Mouse (Mus musculus) stomach, postnatal 0 days (tissue): ENCODE measurements around the gene Kat2b. TPM values are rescaled to one million over a fixed set of nuclear protein-coding genes. Genes with fewer than 3 reads are reported as not detected.

ENCODE experiments used
- ATAC-seq: fragments of 200-750 bp; cut with Nextera tagmentation; 2 replicates; pipeline ENCODE4 v1.8.0; 2017; ENCODE audit not compliant: low FRiP score, low TSS enrichment
- DNase-seq: peaks from one replicate; pipeline ENCODE4 v3.0.0-alpha.2; 2016; ENCODE audit warnings: low spot score
- H3K27ac ChIP-seq: fragments of 300-500 bp; sonication (generic); replicated peaks from 2 replicates; pipeline ENCODE4 v1.5.1; 2014; ENCODE audit warnings: mild to moderate bottlenecking, control low read depth
- H3K27me3 ChIP-seq: fragments of 300-500 bp; sonication (generic); 2 replicates; pipeline ENCODE4 v1.6.1; 2014; ENCODE audit warnings: low read length; ENCODE audit not compliant: control insufficient read depth, insufficient read depth
- H3K36me3 ChIP-seq: fragments of 300-500 bp; sonication (generic); 2 replicates; pipeline ENCODE4 v1.6.1; 2014; ENCODE audit warnings: low read length, mixed read lengths; ENCODE audit not compliant: control insufficient read depth, insufficient read depth
- H3K4me1 ChIP-seq: fragments of 300-500 bp; sonication (generic); replicated peaks from 2 replicates; pipeline ENCODE4 v1.6.1; 2014; ENCODE audit warnings: antibody characterized with exemption; ENCODE audit not compliant: control insufficient read depth, insufficient read depth
- H3K4me2 ChIP-seq: fragments of 300-500 bp; sonication (generic); replicated peaks from 2 replicates; pipeline ENCODE4 v1.6.1; 2014; ENCODE audit warnings: low read depth, mild to moderate bottlenecking, control low read depth, moderate library complexity
- H3K4me3 ChIP-seq: fragments of 300-500 bp; sonication (generic); 2 replicates; pipeline ENCODE4 v1.5.1; 2014; ENCODE audit warnings: low read depth, low read length, control low read depth
- H3K9ac ChIP-seq: fragments of 300-500 bp; sonication (generic); 2 replicates; pipeline ENCODE4 v1.6.1; 2014; ENCODE audit warnings: mild to moderate bottlenecking, low read length, control low read depth, mixed read lengths
- H3K9me3 ChIP-seq: fragments of 300-500 bp; sonication (generic); 2 replicates; pipeline ENCODE4 v1.6.1; 2016; ENCODE audit warnings: low read length; ENCODE audit not compliant: control insufficient read depth
- CTCF ChIP-seq: IDR thresholded peaks from 2 replicates; pipeline ENCODE4 v1.5.1; 2016; ENCODE audit warnings: antibody characterized with exemption, low read depth, mild to moderate bottlenecking, moderate library complexity
- EP300 ChIP-seq: optimal IDR thresholded peaks from 2 replicates; pipeline ENCODE3; 2016; ENCODE audit warnings: antibody characterized with exemption
- WGBS: fragments of 180-500 bp; shearing (Covaris S2); extraction: QIAGEN DNeasy Blood & Tissue Kit; methylation state at CpG from one replicate; pipeline ENCODE4 v1.1.7; 2014; 5-methylcytosine and 5-hydroxymethylcytosine counted together
- polyA plus RNA-seq: library from polyadenylated mRNA; unstranded; fragments of >200 nt; fragmentation: Nextera tagmentation; extraction: Ambion mirVana; gene quantifications from 2 replicates; pipeline ENCODE4 v1.2.1, GENCODE M21; 2015

Gene Kat2b
- polyA plus RNA-seq, 1 experiment from 2014 or later, result 4.9 TPM

DNA sequence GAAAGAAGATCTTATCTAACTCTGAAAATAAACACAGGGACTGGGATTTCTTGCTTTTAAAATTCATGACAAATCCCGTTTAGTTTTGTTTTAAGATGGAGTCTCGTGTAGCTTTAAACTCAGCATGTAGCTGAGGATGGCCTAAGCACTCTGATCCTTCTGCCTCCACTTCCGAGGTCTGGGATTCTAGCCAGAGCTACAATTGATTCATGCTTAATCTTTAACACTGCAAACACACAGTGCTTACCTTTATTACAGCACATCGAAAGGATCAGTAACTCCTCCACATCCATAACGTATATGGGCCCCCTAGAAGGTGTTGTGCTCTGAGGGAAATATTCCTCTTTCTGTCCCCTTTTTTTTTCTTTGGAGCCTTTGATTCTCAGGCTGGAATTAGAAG, 61.5 kb downstream of the Kat2b start:
- H3K4me1 ChIP-seq, result no peaks in the 10 kb centered on the region
- 42% methylated on average over 5 of the region's 5 CpGs for WGBS
- TF ChIP-seq CTCF (no peak), EP300 (no peak)
- H3K4me3 ChIP-seq, result no peak overlapping the region
- no peak overlapping the region for H3K9ac ChIP-seq
- H3K4me2 ChIP-seq, result no peak overlapping the region
- peaks cover 7% of the 10 kb centered on the region; the same call in 1 of the 2 replicates for H3K36me3 ChIP-seq
- DNase-seq (no peak), ATAC-seq (no peak)
- H3K9me3 ChIP-seq, result no peaks in the 10 kb centered on the region
- H3K27me3 ChIP-seq, result no peaks in the 10 kb centered on the region
- no peak overlapping the region for H3K27ac ChIP-seq

DNA sequence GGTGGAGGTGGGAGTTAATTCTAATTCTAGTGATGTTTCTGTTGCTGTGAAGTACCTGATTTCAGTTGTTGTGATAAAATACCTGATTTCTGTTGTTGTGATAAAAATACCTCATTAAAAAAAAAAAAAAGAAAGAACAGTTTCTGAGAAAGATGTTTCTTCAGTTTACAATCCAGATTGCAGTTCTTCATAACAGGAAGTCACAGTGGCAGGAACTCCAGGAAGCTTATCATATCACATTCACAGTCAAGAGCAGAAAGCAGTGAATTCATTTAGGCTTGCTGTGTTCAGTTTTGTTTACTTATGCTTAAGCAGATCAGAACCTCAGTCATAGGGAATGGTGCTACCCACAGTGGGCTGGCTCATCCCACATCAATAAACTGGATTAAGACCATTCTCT, 64.7 kb downstream of the Kat2b start:
- Histone ChIP-seq H3K27me3 (no peaks in the 10 kb centered on the region), H3K4me2 (no peak overlapping the region), H3K27ac (no peak overlapping the region), H3K9me3 (no peaks in the 10 kb centered on the region), H3K9ac (no peak overlapping the region), H3K4me3 (no peak overlapping the region), H3K36me3 (0 out of 2 replicates have a peak, but pooled peaks cover 3% of the 10 kb centered on the region), H3K4me1 (no peaks in the 10 kb centered on the region)
- DNase-seq, result no peak
- no peak for TF ChIP-seq EP300
- no peak for TF ChIP-seq CTCF
- ATAC-seq, result no peak

DNA sequence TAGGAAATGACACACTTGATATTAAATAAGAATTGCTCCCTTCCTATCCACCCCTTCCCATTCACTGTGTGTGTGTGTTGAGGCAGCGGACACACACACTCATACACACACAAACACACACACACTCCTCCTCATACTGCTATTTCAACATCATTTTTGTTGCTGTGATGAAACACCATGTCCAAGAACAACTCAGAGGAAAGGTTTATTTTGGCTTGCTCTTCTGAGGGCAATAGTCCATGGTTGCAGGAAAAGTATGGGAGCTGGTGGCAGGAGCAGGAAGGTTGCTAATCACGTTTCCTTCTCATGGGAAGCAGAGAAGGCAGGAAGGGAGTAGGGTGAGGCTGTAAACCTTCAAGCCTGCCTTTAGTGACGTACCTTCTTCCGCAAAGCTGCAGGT, 76.7 kb downstream of the Kat2b start:
- WGBS, result 70% methylated on average over 4 of the region's 4 CpGs

DNA sequence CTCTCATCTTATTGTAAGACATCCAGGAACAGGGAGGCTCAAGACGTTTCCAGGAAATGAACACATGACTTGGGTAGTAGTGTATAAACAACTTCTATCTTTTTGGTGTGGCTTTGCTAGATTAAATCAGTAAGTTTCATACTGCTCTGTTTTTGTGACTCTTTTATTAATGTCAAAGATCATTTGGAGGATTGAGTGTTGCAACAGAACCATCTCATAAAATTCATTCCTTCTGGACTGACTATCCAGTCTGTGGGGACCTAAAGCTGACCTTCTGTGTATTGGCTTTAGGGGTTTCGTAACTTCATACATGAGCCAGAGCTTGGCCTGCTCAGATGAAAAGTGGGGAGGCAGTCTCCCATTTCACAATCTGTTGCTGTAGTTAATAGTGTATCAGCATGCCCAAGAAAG, 83.6 kb downstream of the Kat2b start:
- Histone ChIP-seq H3K9ac (no peak overlapping the region), H3K9me3 (no peaks in the 10 kb centered on the region), H3K4me1 (no peaks in the 10 kb centered on the region), H3K27me3 (no peaks in the 10 kb centered on the region), H3K4me3 (no peak overlapping the region), H3K27ac (no peak overlapping the region), H3K4me2 (no peak overlapping the region), H3K36me3 (peaks cover 11% of the 10 kb centered on the region)
- TF ChIP-seq CTCF (no peak), EP300 (no peak)
- no peak for ATAC-seq
- DNase-seq, result no peak
- WGBS, result 60% methylated on average over 2 of the region's 2 CpGs

More for the DNA sequence above, 76.7 kb downstream of the Kat2b start:
- no peaks in the 10 kb centered on the region; the same call in 1 of the 2 replicates for H3K36me3 ChIP-seq
- H3K9me3 ChIP-seq, result no peaks in the 10 kb centered on the region
- no peak overlapping the region for H3K4me3 ChIP-seq
- no peak for TF ChIP-seq EP300
- TF ChIP-seq CTCF, result no peak
- no peaks in the 10 kb centered on the region for H3K27me3 ChIP-seq
- H3K9ac ChIP-seq, result no peak overlapping the region
- H3K4me2 ChIP-seq, result no peak overlapping the region
- H3K4me1 ChIP-seq, result no peaks in the 10 kb centered on the region
- no peak overlapping the region for H3K27ac ChIP-seq
- DNase-seq, result no peak
- ATAC-seq, result 0 out of 2 replicates have a peak, but pooled peaks have one; percentile 29

DNA sequence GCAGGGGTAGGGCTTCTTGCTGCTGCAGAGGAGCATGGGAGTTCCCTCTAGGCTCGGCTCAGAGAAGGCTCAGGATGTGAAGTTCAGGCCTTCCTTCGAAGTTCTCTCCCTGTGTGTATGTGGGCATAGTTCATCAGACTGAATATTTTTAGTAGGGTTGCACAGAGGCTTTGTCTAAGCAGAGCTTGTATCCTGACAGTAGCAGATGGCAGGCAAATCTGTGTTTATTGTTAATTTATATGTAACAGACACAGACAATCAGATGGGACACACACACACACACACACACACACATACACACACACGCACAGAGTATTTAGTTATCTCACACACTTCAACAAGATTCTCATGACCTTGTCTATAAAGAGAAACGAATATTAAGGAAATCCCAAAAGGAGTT, 87.9 kb downstream of the Kat2b start:
- Histone ChIP-seq H3K9me3 (no peaks in the 10 kb centered on the region), H3K4me3 (no peak overlapping the region), H3K4me2 (no peak overlapping the region), H3K36me3 (peaks cover 7% of the 10 kb centered on the region; the same call in 1 of the 2 replicates), H3K27ac (no peak overlapping the region), H3K4me1 (no peaks in the 10 kb centered on the region), H3K27me3 (no peaks in the 10 kb centered on the region), H3K9ac (no peak overlapping the region)
- no peak for ATAC-seq
- DNase-seq, result no peak
- TF ChIP-seq CTCF, result no peak
- no peak for TF ChIP-seq EP300
- WGBS, result 90% methylated on average over 4 of the region's 4 CpGs

DNA sequence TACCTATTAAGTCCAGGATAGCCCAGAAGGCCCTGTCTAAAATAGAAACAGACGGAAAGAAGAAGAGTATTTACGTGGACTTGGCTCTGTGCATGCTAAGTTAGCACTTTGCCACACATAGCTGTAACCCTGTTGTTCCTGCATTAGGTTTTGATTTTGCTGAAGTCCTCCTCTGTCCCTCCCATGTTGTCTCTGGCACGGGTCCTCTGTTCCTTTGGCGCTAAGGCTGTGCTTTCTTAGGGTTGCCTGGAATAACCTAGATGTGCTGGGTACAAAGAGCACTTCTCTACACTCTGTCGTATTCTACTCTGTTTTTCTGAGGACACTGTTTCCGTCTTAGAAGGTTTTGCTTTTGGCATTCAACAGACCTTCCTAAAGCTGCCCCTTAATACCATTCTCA, 88.4 kb downstream of the Kat2b start:
- H3K4me2 ChIP-seq, result no peak overlapping the region
- no peak for TF ChIP-seq EP300
- TF ChIP-seq CTCF, result no peak
- H3K4me1 ChIP-seq, result no peaks in the 10 kb centered on the region
- H3K9me3 ChIP-seq, result no peaks in the 10 kb centered on the region
- H3K9ac ChIP-seq, result no peak overlapping the region
- no peak overlapping the region for H3K27ac ChIP-seq
- no peak overlapping the region for H3K4me3 ChIP-seq
- H3K27me3 ChIP-seq, result no peaks in the 10 kb centered on the region
- DNase-seq (no peak), ATAC-seq (no peak)
- WGBS, result 87% methylated on average over 6 of the region's 6 CpGs
- H3K36me3 ChIP-seq, result peaks cover 7% of the 10 kb centered on the region; the same call in 1 of the 2 replicates
